Mouse (Mus musculus) intestine, postnatal 0 days (tissue): ENCODE measurements around the gene Gm7073. TPM values are rescaled to one million over a fixed set of nuclear protein-coding genes. Genes with fewer than 3 reads are reported as not detected.

Source experiments
- ATAC-seq: fragments of 200-750 bp; cut with Nextera tagmentation; 2 replicates; pipeline ENCODE4 v1.8.0; 2017; ENCODE audit warnings: mild to moderate bottlenecking, moderate TSS enrichment, moderate library complexity
- H3K27ac ChIP-seq: fragments of 300-500 bp; sonication (generic); 2 replicates; pipeline ENCODE4 v1.5.1; 2014; ENCODE audit warnings: mild to moderate bottlenecking, low read depth, low read length, moderate library complexity
- H3K27me3 ChIP-seq: fragments of 300-500 bp; sonication (generic); replicated peaks from 2 replicates; pipeline ENCODE4 v1.6.1; 2014; ENCODE audit warnings: low read length, mixed read lengths; ENCODE audit not compliant: control insufficient read depth, insufficient read depth
- H3K36me3 ChIP-seq: fragments of 300-500 bp; sonication (generic); 2 replicates; pipeline ENCODE4 v1.6.1; 2014; ENCODE audit warnings: mild to moderate bottlenecking, moderate library complexity; ENCODE audit not compliant: control insufficient read depth, insufficient read depth
- H3K4me1 ChIP-seq: fragments of 300-500 bp; sonication (generic); replicated peaks from 2 replicates; pipeline ENCODE4 v1.6.1; 2014; ENCODE audit warnings: antibody characterized with exemption, low read length, mixed read lengths; ENCODE audit not compliant: control insufficient read depth, insufficient read depth
- H3K4me2 ChIP-seq: fragments of 300-500 bp; sonication (generic); replicated peaks from 2 replicates; pipeline ENCODE4 v1.6.1; 2014; ENCODE audit warnings: low read depth, mild to moderate bottlenecking, moderate library complexity
- H3K4me3 ChIP-seq: fragments of 300-500 bp; sonication (generic); 2 replicates; pipeline ENCODE4 v1.5.1; 2014; ENCODE audit warnings: low read depth, low read length
- H3K9ac ChIP-seq: fragments of 300-500 bp; sonication (generic); 2 replicates; pipeline ENCODE4 v1.6.1; 2014; ENCODE audit warnings: mild to moderate bottlenecking, low read depth, low read length
- H3K9me3 ChIP-seq: fragments of 300-500 bp; sonication (generic); 2 replicates; pipeline ENCODE4 v1.6.1; 2016; ENCODE audit warnings: mixed run types; ENCODE audit not compliant: control insufficient read depth
- CTCF ChIP-seq: sonication (generic); IDR thresholded peaks from 2 replicates; pipeline ENCODE4 v1.5.1; 2016; ENCODE audit warnings: low read depth, mild to moderate bottlenecking, control low read depth, antibody characterized with exemption, moderate library complexity
- WGBS: fragments of 180-500 bp; shearing (Covaris S2); extraction: QIAGEN DNeasy Blood & Tissue Kit; methylation state at CpG from one replicate; pipeline ENCODE4 v1.1.7; 2014; 5-methylcytosine and 5-hydroxymethylcytosine counted together
- polyA plus RNA-seq: library from polyadenylated mRNA; unstranded; fragments of >200 nt; fragmentation: Nextera tagmentation; extraction: Ambion mirVana; gene quantifications from 2 replicates; pipeline ENCODE4 v1.2.1, GENCODE M21; 2015

Gene Gm7073
- polyA plus RNA-seq, 1 experiment from 2014 or later: not detected

DNA sequence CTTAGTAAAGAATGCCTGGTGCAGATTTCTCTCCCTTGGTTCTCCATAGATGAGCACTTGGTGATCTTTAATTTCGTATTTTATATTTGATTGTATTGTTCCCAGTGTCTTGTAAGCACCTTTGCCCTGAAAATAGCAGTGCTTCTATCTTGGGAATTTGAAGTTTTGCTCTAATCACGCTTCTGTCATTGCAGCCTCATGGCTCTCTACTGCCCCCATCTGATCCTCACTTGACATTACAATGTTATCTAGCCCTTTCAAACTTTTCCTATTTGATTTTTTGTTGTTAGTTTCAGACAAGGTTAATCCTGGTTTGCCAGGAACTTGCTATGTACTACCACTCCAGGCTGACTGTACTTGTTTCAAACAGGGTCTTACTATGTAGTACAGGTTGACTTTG lies 75.3 kb downstream of the Gm7073 start:
- no peaks in the 10 kb centered on the region for H3K9me3 ChIP-seq
- no peak overlapping the region for H3K27ac ChIP-seq
- H3K36me3 ChIP-seq: no peaks in the 10 kb centered on the region
- H3K4me3 ChIP-seq: no peak overlapping the region
- TF ChIP-seq CTCF: peak; percentile 80
- no peak overlapping the region for H3K9ac ChIP-seq
- H3K27me3 ChIP-seq: no peaks in the 10 kb centered on the region
- WGBS: 11% methylated on average over 2 of the region's 2 CpGs
- no peaks in the 10 kb centered on the region for H3K4me1 ChIP-seq
- no peak for ATAC-seq
- H3K4me2 ChIP-seq: no peak overlapping the region

DNA sequence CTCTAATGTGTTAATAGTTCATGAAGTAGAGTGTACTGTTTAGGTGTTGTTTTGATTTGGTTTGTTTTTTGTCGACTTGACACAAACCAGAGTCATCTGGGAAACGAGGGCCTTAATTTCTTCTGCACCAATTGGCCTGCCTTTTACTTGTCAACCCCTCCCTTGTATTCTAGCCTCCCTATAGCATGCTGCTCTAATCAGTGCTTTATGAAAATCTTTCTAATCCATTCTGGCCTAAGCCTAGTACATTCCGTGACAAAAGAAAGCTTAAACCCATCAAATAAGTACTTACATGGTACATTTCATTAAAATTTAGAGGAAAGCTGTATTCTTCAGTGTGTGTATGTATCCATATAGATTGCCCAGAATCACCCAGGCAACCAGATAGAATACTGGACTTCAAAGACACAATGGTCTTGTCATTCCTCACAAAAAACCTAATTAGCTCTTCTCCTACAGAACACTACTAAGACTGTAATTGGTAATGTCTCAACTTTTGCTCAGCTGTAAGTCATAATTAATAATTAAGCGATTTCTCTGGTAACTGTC lies 124.4 kb downstream of the Gm7073 start:
- Histone ChIP-seq H3K9ac (no peak overlapping the region), H3K27ac (no peak overlapping the region), H3K4me2 (no peak overlapping the region), H3K4me3 (no peak overlapping the region), H3K9me3 (no peaks in the 10 kb centered on the region), H3K27me3 (no peaks in the 10 kb centered on the region), H3K36me3 (no peaks in the 10 kb centered on the region), H3K4me1 (no peaks in the 10 kb centered on the region)
- TF ChIP-seq CTCF: no peak
- no peak for ATAC-seq
- WGBS: 56% methylated on average over 4 of the region's 4 CpGs

DNA sequence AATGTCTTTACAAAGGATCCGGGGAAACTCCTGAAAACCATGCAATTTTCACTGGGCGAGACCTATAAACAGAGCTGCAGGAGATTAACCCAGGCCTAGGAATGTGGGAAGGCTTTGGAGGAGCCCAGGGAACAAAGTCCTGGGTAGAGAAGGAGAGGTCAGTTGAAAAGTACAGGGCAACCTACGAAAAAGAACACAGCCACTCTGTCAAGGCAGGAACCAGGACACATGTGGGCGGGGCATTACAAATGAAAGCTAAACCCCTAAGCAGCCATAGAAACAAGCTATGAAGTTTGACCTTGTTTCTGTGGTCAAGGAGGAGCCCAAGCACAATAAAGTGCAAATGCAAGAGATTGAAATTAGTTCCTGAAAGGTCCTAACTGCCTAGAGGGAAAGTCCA lies 133.4 kb downstream of the Gm7073 start:
- no peaks in the 10 kb centered on the region for H3K27me3 ChIP-seq
- H3K27ac ChIP-seq: no peak overlapping the region
- TF ChIP-seq CTCF: no peak
- H3K4me3 ChIP-seq: no peak overlapping the region
- H3K4me2 ChIP-seq: no peak overlapping the region; the same call in 1 of the 2 replicates
- no peak overlapping the region for H3K9ac ChIP-seq
- no peaks in the 10 kb centered on the region for H3K36me3 ChIP-seq
- no peaks in the 10 kb centered on the region for H3K9me3 ChIP-seq
- WGBS: 57% methylated on average over 4 of the region's 4 CpGs
- peak; percentile 31; the same call in 1 of the 2 replicates for ATAC-seq
- H3K4me1 ChIP-seq: no peaks in the 10 kb centered on the region

DNA sequence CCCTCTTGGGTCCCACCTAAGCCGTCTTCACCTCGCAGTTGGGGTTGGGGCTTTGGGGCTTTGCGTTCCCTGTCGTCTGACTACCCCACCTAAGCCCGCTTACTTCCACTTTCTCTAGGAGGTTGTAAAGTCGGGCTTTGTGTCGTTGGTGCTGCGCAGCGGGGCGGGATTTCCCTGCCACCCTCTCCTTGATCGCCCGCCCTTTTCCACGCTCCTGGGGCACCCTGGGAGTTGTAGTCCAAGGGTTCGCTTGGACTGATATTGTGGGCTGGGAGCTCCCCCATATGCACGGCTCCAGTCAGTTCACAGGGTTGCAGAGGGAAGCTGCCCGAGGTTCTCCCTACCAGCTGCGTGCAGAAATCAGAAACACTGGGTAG lies 134.4 kb downstream of the Gm7073 start:
- Histone ChIP-seq H3K27ac (peak overlapping the region; percentile 96), H3K36me3 (no peaks in the 10 kb centered on the region), H3K9ac (peak overlapping the region; percentile 83), H3K9me3 (no peaks in the 10 kb centered on the region), H3K4me2 (peak overlapping the region; percentile 78), H3K4me1 (no peaks in the 10 kb centered on the region), H3K4me3 (peak overlapping the region; percentile 58), H3K27me3 (no peaks in the 10 kb centered on the region)
- WGBS: 12% methylated on average over 17 of the region's 17 CpGs
- ATAC-seq: peak; percentile 91
- TF ChIP-seq CTCF: peak; percentile 75

DNA sequence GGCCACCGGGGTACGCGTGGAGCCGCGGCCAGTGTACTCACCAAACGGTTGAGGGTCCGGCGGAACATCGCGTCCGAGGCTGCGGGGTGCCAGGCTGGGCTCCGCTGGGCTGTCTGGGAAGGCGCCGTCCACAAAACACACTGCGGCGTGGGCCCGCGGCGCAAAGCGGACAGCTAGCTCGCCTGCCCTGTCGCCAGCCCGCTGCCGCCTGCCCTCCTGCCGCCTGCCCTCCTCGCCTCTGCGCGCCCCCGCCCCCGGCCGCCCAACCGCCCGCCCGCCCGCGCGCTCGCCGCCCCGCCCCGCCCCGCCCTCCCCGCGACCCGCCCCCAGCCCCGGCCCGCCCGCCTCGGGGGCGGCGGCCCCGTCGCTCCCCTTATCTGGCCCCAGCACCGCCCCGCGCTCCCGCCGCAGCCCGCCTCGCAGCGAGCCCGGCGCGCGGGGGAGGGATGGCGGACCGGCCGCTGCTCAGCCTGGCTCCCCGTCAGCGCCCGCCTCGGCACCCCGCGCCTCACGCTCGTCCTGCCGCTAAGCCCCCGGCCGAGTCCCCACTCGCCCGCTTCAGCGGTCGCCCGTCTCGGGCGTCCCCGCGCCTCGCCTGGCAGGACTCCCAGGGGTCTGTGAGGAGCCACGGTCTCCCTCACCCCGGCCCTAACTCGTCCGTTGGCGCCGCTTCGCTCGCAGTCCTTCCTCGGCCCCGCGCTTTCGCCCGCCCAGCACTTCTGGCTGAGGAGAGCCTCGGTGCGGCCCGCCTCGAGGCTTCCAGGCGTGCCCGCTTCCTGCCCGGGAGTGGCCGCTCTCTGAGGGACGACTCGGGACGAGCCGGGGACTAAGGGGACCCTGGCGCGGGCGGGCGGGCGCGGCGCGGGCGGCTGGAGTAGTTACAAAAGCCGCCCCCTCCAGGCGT lies 135.0 kb downstream of the Gm7073 start:
- Histone ChIP-seq H3K9me3 (no peaks in the 10 kb centered on the region), H3K27ac (peak overlapping the region; percentile 96), H3K9ac (peak overlapping the region; percentile 83), H3K4me2 (peak overlapping the region; percentile 78), H3K27me3 (no peaks in the 10 kb centered on the region), H3K36me3 (no peaks in the 10 kb centered on the region), H3K4me3 (peak overlapping the region; percentile 58), H3K4me1 (no peaks in the 10 kb centered on the region)
- WGBS: 19% methylated on average over 73 of the region's 126 CpGs
- ATAC-seq: peak; percentile 83
- no peak for TF ChIP-seq CTCF

DNA sequence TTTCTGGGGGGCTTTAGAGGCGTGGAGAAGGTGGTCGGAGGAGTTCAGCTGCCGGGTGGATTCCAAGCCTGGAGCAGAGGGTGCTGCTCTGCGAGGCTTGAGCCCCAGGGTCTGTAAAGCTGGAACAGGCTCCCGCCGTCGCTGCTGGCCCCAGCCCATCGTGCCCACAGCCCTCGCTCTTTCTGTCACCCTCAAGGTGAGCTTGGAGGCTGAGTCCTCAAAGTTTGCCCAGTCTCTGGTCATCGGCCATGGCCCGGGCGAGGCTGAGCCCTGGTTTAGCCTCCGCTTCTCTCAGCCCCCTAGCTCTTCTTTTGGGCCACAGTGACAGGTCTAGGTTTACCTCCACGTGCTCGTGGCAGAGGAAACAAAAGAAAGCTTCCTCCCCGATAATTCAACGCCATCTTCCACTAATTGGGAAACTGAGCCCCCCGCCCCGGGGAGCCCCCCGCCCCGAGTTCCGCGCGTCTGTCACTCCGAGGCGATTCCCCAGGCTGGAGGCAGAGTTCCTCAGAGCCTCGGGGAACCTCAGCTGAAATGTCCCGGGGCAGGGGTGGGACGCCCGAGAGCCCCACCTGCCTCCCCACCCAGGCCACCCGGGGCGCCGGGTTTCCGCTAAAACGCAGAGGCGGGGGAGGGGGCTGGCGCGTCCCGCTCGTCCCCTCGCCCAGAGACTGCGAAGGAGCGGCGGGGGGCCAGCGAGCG lies 135.8 kb downstream of the Gm7073 start:
- no peak for TF ChIP-seq CTCF
- peak overlapping the region; percentile 58 for H3K4me3 ChIP-seq
- no peaks in the 10 kb centered on the region for H3K36me3 ChIP-seq
- no peaks in the 10 kb centered on the region for H3K9me3 ChIP-seq
- no peak overlapping the region for H3K27ac ChIP-seq
- ATAC-seq: peak; percentile 16
- H3K4me1 ChIP-seq: no peaks in the 10 kb centered on the region
- 21% methylated on average over 39 of the region's 46 CpGs for WGBS
- peak overlapping the region; percentile 78 for H3K4me2 ChIP-seq
- peak overlapping the region; percentile 83; the same call in 1 of the 2 replicates for H3K9ac ChIP-seq
- no peaks in the 10 kb centered on the region for H3K27me3 ChIP-seq
